Mouse (Mus musculus) cortical plate, adult 2 months (tissue): ENCODE measurements around the gene Mios. TPM values are rescaled to one million over a fixed set of nuclear protein-coding genes. Genes with fewer than 3 reads are reported as not detected.

Source experiments
- H3K27ac ChIP-seq: fragments of 200-500 bp; 2 replicates; pipeline ENCODE4 v1.5.1; 2012; ENCODE audit warnings: low read length, control low read depth, inconsistent platforms; ENCODE audit not compliant: insufficient read depth
- H3K4me1 ChIP-seq: fragments of 200-500 bp; 2 replicates; pipeline ENCODE4 v1.6.1; 2011; ENCODE audit warnings: low read length; ENCODE audit not compliant: control insufficient read depth, insufficient read depth
- H3K4me3 ChIP-seq: fragments of 200-500 bp; 2 replicates; pipeline ENCODE4 v1.5.1; 2011; ENCODE audit warnings: mild to moderate bottlenecking, low read length, control low read depth; ENCODE audit not compliant: insufficient read depth
- CTCF ChIP-seq: fragments of 200-500 bp; IDR thresholded peaks from 2 replicates; pipeline ENCODE4 v1.5.1; 2011; ENCODE audit warnings: mild to moderate bottlenecking, control low read depth, low read length; ENCODE audit not compliant: insufficient read depth; ENCODE audit errors: extremely low read depth
- POLR2A ChIP-seq: fragments of 200-500 bp; IDR thresholded peaks from 2 replicates; pipeline ENCODE4 v1.6.1; 2011; ENCODE audit warnings: mild to moderate bottlenecking, low read length, control low read depth; ENCODE audit not compliant: insufficient read depth; ENCODE audit errors: extremely low read depth
- polyA plus RNA-seq: library from polyadenylated mRNA; depleted of rRNA; stranded (reverse); fragments of >200 nt; gene quantifications from 2 replicates; pipeline ENCODE4 v1.2.3, GENCODE M21; 2012

Gene Mios
- polyA plus RNA-seq, 1 experiment, result 9.6 TPM

DNA sequence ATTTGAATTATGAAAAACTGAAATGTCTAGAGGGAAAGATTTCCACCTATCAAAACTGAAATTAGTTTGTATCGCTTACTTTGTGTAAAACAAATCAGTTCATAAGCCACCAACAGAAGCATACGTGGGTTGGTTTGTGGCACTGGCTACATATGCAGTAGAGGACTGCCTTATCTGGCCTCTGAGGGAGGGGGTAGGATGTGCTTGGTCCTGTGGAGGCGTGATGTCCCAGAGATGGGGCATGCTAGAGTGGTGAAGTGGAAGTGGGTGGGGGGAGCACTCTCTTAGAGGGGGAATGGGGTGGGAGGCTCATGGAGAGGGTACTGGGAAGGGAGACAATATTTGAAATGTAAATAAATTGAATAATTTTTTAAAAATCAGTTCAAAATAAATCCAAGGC, 19.1 kb upstream of the Mios start:
- TF ChIP-seq POLR2A (no peak), CTCF (no peak)
- H3K4me1 ChIP-seq, result no peaks in the 10 kb centered on the region
- no peak overlapping the region for H3K4me3 ChIP-seq
- H3K27ac ChIP-seq, result no peak overlapping the region

DNA sequence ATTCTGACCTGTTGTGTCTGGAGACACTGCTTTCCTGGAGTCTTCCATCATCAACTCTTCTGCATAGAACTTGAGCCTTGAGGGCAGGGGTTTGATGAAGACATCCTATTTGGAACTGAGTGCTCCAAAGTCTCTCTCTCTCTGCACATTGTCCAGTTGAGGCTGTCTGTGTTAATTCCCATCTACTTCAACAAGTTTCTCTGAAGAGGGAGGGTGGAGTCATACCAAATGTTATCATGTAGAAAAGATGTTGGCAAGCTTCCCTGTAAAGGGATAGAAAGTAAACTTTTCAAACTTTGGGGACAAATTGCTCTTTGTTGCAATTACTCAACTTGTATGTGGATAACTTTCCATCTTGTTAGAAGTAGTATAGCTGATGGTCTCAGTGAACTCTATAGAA, 16.5 kb upstream of the Mios start, which contains the start of gene Col28a1:
TSS of gene Col28a1 (minus strand) at position 101 of the 400 bp plus-strand sequence.
- TF ChIP-seq POLR2A, result no peak
- TF ChIP-seq CTCF, result no peak
- Histone ChIP-seq H3K4me3 (no peak within 1 kb of the TSS), H3K27ac (no peak within 1 kb of the TSS), H3K4me1 (no peaks in the 10 kb centered on the region)

DNA sequence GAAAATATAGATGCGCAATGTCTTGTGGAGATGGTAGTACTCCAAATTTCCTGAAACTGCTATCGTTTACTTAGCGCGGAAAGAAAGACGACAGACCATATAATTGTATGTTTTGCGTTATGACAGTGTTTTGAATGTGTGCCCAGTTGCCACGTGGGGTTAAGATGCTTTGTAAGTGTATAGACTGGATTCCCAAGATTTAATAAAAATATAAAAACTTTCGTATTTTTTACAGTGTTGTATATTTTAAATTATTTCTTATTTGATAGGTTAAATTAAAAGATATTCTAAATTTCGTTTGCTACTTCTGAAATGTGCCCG, 804 bp downstream of the Mios start:
- Histone ChIP-seq H3K27ac (peak overlapping the region; percentile 97; the same call in 1 of the 2 replicates), H3K4me1 (no peaks in the 10 kb centered on the region; the same call in 1 of the 2 replicates), H3K4me3 (peak overlapping the region; percentile 54)
- TF ChIP-seq CTCF (no peak), POLR2A (no peak)

DNA sequence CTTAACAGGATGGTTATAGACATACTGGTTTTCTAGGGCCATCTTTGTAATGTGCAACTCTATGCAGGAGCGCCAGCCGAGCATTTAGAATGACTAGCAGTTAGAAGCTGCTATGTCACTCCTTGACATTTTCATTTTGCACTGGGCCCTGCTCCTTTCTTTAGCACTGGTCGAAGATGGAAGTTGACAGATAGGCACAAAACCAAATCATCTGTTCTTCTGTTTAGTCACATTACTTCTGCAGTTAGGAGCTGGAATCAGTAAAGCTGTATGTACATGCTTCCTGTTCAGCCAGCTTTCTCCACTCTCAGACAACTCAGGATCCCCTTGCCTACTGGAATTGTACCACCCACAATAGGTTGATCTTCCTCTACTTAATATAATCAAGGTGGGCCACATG, 1.6 kb downstream of the Mios start:
- Histone ChIP-seq H3K4me3 (peak overlapping the region; percentile 54; the same call in 1 of the 2 replicates), H3K4me1 (no peaks in the 10 kb centered on the region; the same call in 1 of the 2 replicates), H3K27ac (no peak overlapping the region)
- no peak for TF ChIP-seq CTCF
- no peak for TF ChIP-seq POLR2A

DNA sequence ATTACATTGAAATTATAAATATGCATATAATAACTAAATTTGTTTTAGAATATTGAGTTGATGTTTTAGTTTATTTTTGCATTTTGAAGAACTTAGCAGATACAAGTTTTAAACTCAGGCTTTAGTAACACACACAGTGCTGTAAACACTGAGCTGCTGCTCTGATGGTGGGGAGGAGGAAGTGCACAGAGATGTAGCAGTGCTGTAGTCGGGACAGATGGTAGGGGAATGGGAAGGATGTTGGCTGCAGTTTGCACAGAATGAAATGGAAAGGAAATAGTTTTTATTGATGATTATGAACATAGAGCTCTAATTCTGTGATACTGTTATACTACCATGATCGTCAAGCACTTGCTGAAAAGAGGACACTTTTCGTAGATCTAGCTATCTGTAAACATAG, 18.0 kb downstream of the Mios start:
- H3K4me1 ChIP-seq, result no peaks in the 10 kb centered on the region; the same call in 1 of the 2 replicates
- TF ChIP-seq POLR2A, result no peak
- TF ChIP-seq CTCF, result no peak
- no peak overlapping the region for H3K4me3 ChIP-seq
- no peak overlapping the region for H3K27ac ChIP-seq

DNA sequence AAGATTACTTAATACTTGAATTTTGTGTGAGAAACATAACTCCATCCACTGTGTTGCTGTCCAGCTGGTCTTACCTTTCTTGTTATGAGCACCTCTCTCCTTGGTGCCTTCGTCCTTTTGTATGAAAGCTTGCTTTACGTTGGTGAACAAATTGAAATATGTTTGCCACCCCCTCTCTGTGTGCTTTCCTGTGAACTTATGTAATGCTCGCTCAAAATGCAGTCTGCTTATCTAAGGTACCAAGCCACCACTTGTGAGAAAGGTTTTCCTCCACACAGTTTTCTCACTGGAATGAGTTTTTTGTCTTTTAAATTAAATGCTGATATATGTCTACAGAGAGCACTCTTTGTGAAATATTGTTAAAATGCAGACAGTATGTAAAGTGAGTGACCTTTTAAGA, 19.6 kb downstream of the Mios start:
- no peak overlapping the region for H3K4me3 ChIP-seq
- H3K4me1 ChIP-seq, result no peaks in the 10 kb centered on the region; the same call in 1 of the 2 replicates
- no peak for TF ChIP-seq CTCF
- no peak for TF ChIP-seq POLR2A
- H3K27ac ChIP-seq, result 0 out of 2 replicates have a peak overlapping the region, but pooled peaks have one; percentile 51

DNA sequence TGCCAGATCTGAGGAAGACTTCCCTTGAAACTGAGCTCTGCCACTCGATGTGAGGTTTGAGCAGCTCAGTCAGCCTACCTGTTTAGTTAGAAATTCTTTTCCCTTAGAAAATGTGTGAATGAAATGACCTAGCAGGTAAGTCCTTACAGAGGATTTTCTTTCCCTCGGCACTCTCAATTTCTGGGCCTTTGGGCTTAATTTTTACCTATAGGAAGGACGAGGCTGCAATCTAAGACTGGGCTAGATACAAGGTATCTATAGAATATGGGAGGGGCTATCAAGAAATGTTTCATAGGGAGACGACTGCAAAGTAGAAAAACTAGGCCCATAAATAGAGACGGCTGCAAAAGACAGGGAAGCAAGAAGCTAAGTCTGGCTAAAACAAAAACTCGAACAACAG, 49.3 kb downstream of the Mios start:
- peaks cover 3% of the 10 kb centered on the region; the same call in 1 of the 2 replicates for H3K4me1 ChIP-seq
- peak overlapping the region; percentile 82 for H3K4me3 ChIP-seq
- TF ChIP-seq POLR2A (no peak), CTCF (no peak)
- H3K27ac ChIP-seq, result no peak overlapping the region

DNA sequence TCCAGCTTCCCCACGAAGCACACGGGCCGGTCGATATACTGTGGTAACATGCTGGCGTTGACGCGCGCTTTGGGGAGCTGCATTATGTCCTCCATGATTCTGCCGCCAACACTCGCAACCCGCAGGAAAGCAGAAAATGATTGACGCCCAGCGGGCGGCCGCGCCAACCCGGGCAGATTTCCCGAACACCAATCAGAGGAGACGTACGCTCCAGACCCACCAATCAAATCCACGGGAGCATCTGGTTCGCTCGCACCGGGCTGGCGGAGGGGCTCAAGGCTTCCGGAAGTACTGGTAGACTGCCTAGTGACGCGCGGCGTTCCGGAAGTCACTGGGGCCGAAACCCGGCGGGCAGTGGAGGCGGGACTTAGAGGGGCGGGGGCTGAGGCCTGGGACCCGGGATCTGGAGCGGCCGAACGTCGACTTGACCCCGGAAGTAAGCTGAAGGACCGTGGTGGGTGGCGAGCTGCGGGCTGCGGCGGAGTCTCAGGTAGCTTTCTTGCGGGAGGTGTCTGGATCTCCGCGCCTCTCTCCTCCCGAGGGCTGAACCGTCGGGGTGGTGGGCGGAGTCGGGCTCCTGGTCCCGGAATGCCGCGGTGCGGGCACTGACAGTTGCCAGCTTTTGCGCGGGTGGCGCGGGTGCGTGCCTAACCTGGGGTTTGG, 50.1 kb downstream of the Mios start, which contains the start of the genes Rpa3, Umad1 and Gm45062:
TSS of gene Rpa3 (minus strand) at position 170 of the 663 bp plus-strand sequence.
TSS of gene Umad1 (plus strand) at position 285 of the 663 bp plus-strand sequence.
TSS of gene Gm45062 (plus strand) at position 447 of the 663 bp plus-strand sequence.
- H3K27ac ChIP-seq, result peak within 1 kb of the TSS; percentile 95
- H3K4me1 ChIP-seq, result peaks cover 3% of the 10 kb centered on the region; the same call in 1 of the 2 replicates
- peak within 1 kb of the TSS; percentile 82 for H3K4me3 ChIP-seq
- no peak for TF ChIP-seq CTCF
- TF ChIP-seq POLR2A, result peak; percentile 87

DNA sequence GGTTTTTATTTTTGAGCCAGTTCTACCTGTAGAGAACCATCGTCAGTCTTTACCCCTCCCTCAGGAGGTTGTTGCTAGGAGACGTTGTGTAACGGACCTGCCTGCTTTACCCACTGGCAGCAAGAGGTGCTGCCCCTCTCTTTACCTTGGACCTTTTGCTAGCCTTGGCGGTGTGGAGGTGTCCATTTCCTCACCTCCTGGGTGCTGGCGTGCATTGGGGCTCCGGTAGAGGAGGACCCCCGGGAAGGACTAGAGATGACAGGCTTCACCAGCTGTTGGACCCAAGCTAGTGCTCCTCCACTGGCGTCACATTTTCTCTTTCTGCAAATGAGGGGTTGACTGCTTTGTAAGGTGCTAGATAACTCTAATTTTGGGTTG, 50.6 kb downstream of the Mios start:
- Histone ChIP-seq H3K4me3 (peak overlapping the region; percentile 82), H3K4me1 (peaks cover 3% of the 10 kb centered on the region; the same call in 1 of the 2 replicates), H3K27ac (peak overlapping the region; percentile 95)
- no peak for TF ChIP-seq CTCF
- TF ChIP-seq POLR2A, result no peak

DNA sequence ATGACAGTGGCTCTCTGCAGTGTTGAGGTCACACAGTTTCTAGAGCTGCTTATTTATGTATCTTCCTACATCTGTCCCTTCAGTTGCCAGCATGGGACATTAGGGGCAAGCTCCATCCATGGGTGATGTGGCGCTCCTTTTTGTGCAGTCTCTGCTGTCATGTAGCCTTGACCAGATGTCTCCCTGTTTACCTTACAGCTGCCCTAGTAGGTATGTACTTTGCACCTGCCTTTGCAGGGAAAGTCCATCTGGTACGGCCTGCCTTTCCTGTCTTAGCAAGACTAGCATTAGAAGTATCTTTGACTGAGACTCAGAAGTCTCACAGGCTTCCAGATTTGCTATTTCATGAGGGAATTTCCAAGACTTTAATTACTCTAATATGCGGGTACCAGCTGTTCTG, 62.0 kb downstream of the Mios start:
- TF ChIP-seq CTCF (no peak), POLR2A (no peak)
- Histone ChIP-seq H3K27ac (no peak overlapping the region), H3K4me1 (no peaks in the 10 kb centered on the region), H3K4me3 (no peak overlapping the region)
